Mouse (Mus musculus) hindbrain, embryonic 16.5 days (tissue): ENCODE measurements around the gene Cd34. TPM values are rescaled to one million over a fixed set of nuclear protein-coding genes. Genes with fewer than 3 reads are reported as not detected.

Source experiments
- ATAC-seq: fragments of 200-750 bp; cut with Nextera tagmentation; 2 replicates; pipeline ENCODE4 v1.8.0; 2017; ENCODE audit warnings: moderate TSS enrichment, moderate library complexity
- H3K27ac ChIP-seq: fragments of 300-500 bp; sonication (generic); 2 replicates; pipeline ENCODE4 v1.5.1; 2014; ENCODE audit warnings: low read depth, mild to moderate bottlenecking, control low read depth, low read length, moderate library complexity
- H3K27me3 ChIP-seq: fragments of 300-500 bp; sonication (generic); replicated peaks from 2 replicates; pipeline ENCODE4 v1.6.1; 2014; ENCODE audit warnings: low read length; ENCODE audit not compliant: control insufficient read depth, insufficient read depth
- H3K36me3 ChIP-seq: fragments of 300-500 bp; sonication (generic); 2 replicates; pipeline ENCODE4 v1.6.1; 2014; ENCODE audit warnings: mild to moderate bottlenecking, low read length, moderate library complexity, mixed read lengths; ENCODE audit not compliant: control insufficient read depth, insufficient read depth
- H3K4me1 ChIP-seq: fragments of 300-500 bp; sonication (generic); 2 replicates; pipeline ENCODE4 v1.6.1; 2014; ENCODE audit warnings: low read depth, low read length; ENCODE audit not compliant: control insufficient read depth, insufficient read depth
- H3K4me2 ChIP-seq: fragments of 300-500 bp; sonication (generic); 2 replicates; pipeline ENCODE4 v1.6.1; 2014; ENCODE audit warnings: mild to moderate bottlenecking, low read length, control low read depth, moderate library complexity
- H3K4me3 ChIP-seq: fragments of 300-500 bp; sonication (generic); 2 replicates; pipeline ENCODE4 v1.5.1; 2014; ENCODE audit warnings: mild to moderate bottlenecking, low read length, control low read depth, moderate library complexity
- H3K9ac ChIP-seq: fragments of 300-500 bp; sonication (generic); 2 replicates; pipeline ENCODE4 v1.6.1; 2014; ENCODE audit warnings: low read depth, mild to moderate bottlenecking, control low read depth, low read length, moderate library complexity
- H3K9me3 ChIP-seq: fragments of 300-500 bp; sonication (generic); 2 replicates; pipeline ENCODE4 v1.6.1; 2014; ENCODE audit warnings: mild to moderate bottlenecking, low read length, moderate library complexity; ENCODE audit not compliant: control insufficient read depth
- WGBS: fragments of 180-500 bp; shearing (Covaris S2); extraction: QIAGEN DNeasy Blood & Tissue Kit; methylation state at CpG from one replicate; pipeline ENCODE4 v1.1.7; 2014; 5-methylcytosine and 5-hydroxymethylcytosine counted together
- polyA plus RNA-seq: library from polyadenylated mRNA; unstranded; fragments of >200 nt; fragmentation: Nextera tagmentation; extraction: Ambion mirVana; gene quantifications from 2 replicates; pipeline ENCODE4 v1.2.1, GENCODE M21; 2015

Gene Cd34
- polyA plus RNA-seq, 1 experiment from 2014 or later = 29.8 TPM

GRCm38 (mm10) chr1:194977946-194978720 is 39.5 kb downstream of the Cd34 start:
- WGBS = 17% methylated on average over 5 of the region's 5 CpGs
- Histone ChIP-seq H3K36me3 (no peaks in the 10 kb centered on the region), H3K27me3 (no peaks in the 10 kb centered on the region), H3K27ac (no peak overlapping the region), H3K9me3 (no peaks in the 10 kb centered on the region), H3K4me3 (peak overlapping the region; percentile 83; the same call in 1 of the 2 replicates), H3K4me1 (peaks cover 18% of the 10 kb centered on the region), H3K4me2 (peak overlapping the region; percentile 81), H3K9ac (no peak overlapping the region)
- peak; percentile 55 for ATAC-seq

- Histone ChIP-seq H3K4me2 (no peak overlapping the region), H3K36me3 (no peaks in the 10 kb centered on the region), H3K4me3 (no peak overlapping the region), H3K9me3 (no peaks in the 10 kb centered on the region), H3K27me3 (no peaks in the 10 kb centered on the region), H3K4me1 (peaks cover 18% of the 10 kb centered on the region), H3K9ac (no peak overlapping the region), H3K27ac (no peak overlapping the region)
- WGBS = 100% methylated on average over 1 of the region's 1 CpGs
- no peak for ATAC-seq
Observed at GRCm38 (mm10) chr1:194980826-194981435, 42.3 kb downstream of the Cd34 start.

GRCm38 (mm10) chr1:194982931-194983690 is 44.5 kb downstream of the Cd34 start:
- H3K4me1 ChIP-seq = peaks cover 6% of the 10 kb centered on the region
- no peaks in the 10 kb centered on the region for H3K36me3 ChIP-seq
- no peak overlapping the region for H3K4me3 ChIP-seq
- 76% methylated on average over 5 of the region's 5 CpGs for WGBS
- H3K27ac ChIP-seq = no peak overlapping the region
- no peaks in the 10 kb centered on the region for H3K27me3 ChIP-seq
- no peak overlapping the region for H3K4me2 ChIP-seq
- no peaks in the 10 kb centered on the region for H3K9me3 ChIP-seq
- ATAC-seq = no peak
- H3K9ac ChIP-seq = no peak overlapping the region

GRCm38 (mm10) chr1:194984914-194985313 is 46.3 kb downstream of the Cd34 start:
- no peaks in the 10 kb centered on the region for H3K36me3 ChIP-seq
- no peaks in the 10 kb centered on the region for H3K4me1 ChIP-seq
- H3K4me3 ChIP-seq = no peak overlapping the region
- no peak overlapping the region for H3K27ac ChIP-seq
- ATAC-seq = no peak
- no peaks in the 10 kb centered on the region for H3K9me3 ChIP-seq
- no peaks in the 10 kb centered on the region for H3K27me3 ChIP-seq
- no peak overlapping the region for H3K9ac ChIP-seq
- WGBS = 89% methylated on average over 3 of the region's 3 CpGs
- no peak overlapping the region for H3K4me2 ChIP-seq

- Histone ChIP-seq H3K4me1 (no peaks in the 10 kb centered on the region), H3K27ac (no peak overlapping the region), H3K9me3 (no peaks in the 10 kb centered on the region), H3K4me3 (no peak overlapping the region), H3K27me3 (no peaks in the 10 kb centered on the region), H3K4me2 (no peak overlapping the region), H3K9ac (no peak overlapping the region), H3K36me3 (no peaks in the 10 kb centered on the region)
- WGBS = 85% methylated on average over 4 of the region's 4 CpGs
- ATAC-seq = no peak
Observed at GRCm38 (mm10) chr1:194985442-194986210, 47.0 kb downstream of the Cd34 start.

- Histone ChIP-seq H3K36me3 (no peaks in the 10 kb centered on the region), H3K9me3 (no peaks in the 10 kb centered on the region), H3K27ac (no peak overlapping the region), H3K9ac (no peak overlapping the region), H3K4me2 (no peak overlapping the region), H3K4me3 (no peak overlapping the region), H3K27me3 (no peaks in the 10 kb centered on the region), H3K4me1 (no peaks in the 10 kb centered on the region)
- 100% methylated on average over 1 of the region's 1 CpGs for WGBS
- no peak for ATAC-seq
Observed at GRCm38 (mm10) chr1:194989024-194989423, 50.4 kb downstream of the Cd34 start.

GRCm38 (mm10) chr1:194990976-194991375 is 52.4 kb downstream of the Cd34 start:
- no peak overlapping the region for H3K4me3 ChIP-seq
- ATAC-seq = no peak
- no peaks in the 10 kb centered on the region for H3K27me3 ChIP-seq
- 89% methylated on average over 2 of the region's 2 CpGs for WGBS
- no peak overlapping the region for H3K9ac ChIP-seq
- no peak overlapping the region for H3K4me2 ChIP-seq
- H3K27ac ChIP-seq = no peak overlapping the region
- H3K9me3 ChIP-seq = no peaks in the 10 kb centered on the region
- no peaks in the 10 kb centered on the region for H3K4me1 ChIP-seq
- no peaks in the 10 kb centered on the region for H3K36me3 ChIP-seq

- Histone ChIP-seq H3K9ac (no peak overlapping the region), H3K4me2 (no peak overlapping the region), H3K36me3 (no peaks in the 10 kb centered on the region), H3K4me1 (no peaks in the 10 kb centered on the region), H3K9me3 (no peaks in the 10 kb centered on the region), H3K27me3 (no peaks in the 10 kb centered on the region), H3K4me3 (no peak overlapping the region), H3K27ac (no peak overlapping the region)
- ATAC-seq = no peak
- WGBS = 93% methylated on average over 2 of the region's 2 CpGs
Observed at GRCm38 (mm10) chr1:194991654-194992053, 53.0 kb downstream of the Cd34 start.
